Mouse (Mus musculus) CH12.LX (cell line): Measurements from ENCODE around the gene Stmnd1. TPM values are rescaled to one million over a fixed set of nuclear protein-coding genes. Genes with fewer than 3 reads are reported as not detected.

Experiments used
- DNase-seq: peaks from one replicate; pipeline ENCODE4 v3.0.0-alpha.2; 2013; ENCODE audit errors: extremely low read depth
- H3K27ac ChIP-seq: 2 replicates; pipeline ENCODE4 v1.5.1; 2012; ENCODE audit warnings: low read depth, mild to moderate bottlenecking, control low read depth, moderate library complexity; ENCODE audit not compliant: insufficient read depth
- H3K27me3 ChIP-seq: replicated peaks from 2 replicates; pipeline ENCODE3; 2012; ENCODE audit warnings: inconsistent platforms
- H3K36me3 ChIP-seq, 2 experiments: replicated peaks in 1 of 2; 2 replicates each; pipeline versions ENCODE3 to v1.6.1; 2012; ENCODE audit warnings: inconsistent platforms in 1 of 2, low read length in 1 of 2, mild to moderate bottlenecking in 1 of 2, mixed read lengths in 1 of 2, moderate library complexity in 1 of 2; ENCODE audit not compliant: control insufficient read depth in 1 of 2, insufficient read depth in 1 of 2
- H3K4me1 ChIP-seq, 2 experiments: 2 replicates each; pipeline ENCODE4 v1.6.1; 2012; ENCODE audit warnings: inconsistent platforms in 1 of 2, moderate library complexity in 1 of 2; ENCODE audit not compliant: insufficient read depth in 2 of 2, control insufficient read depth in 1 of 2
- H3K4me2 ChIP-seq: 2 replicates; pipeline ENCODE4 v1.6.1; 2012; ENCODE audit warnings: low read depth, mild to moderate bottlenecking, control low read depth; ENCODE audit not compliant: poor library complexity, insufficient read depth, severe bottlenecking
- H3K4me3 ChIP-seq, 3 experiments: fragments of 150-350 bp in 1 of 3; sonication (generic) in 1 of 3; replicated peaks in 1 of 3; 2 replicates each; pipeline versions ENCODE3 to v1.5.1; 2011 to 2012; ENCODE audit warnings: low read depth in 2 of 3, low read length in 2 of 3, mild to moderate bottlenecking in 2 of 3, moderate library complexity in 2 of 3, control low read depth in 1 of 3, improper control_type of control experiment in 1 of 3, inconsistent platforms in 1 of 3, mixed read lengths in 1 of 3; ENCODE audit not compliant: poor library complexity in 1 of 3
- H3K79me2 ChIP-seq: replicated peaks from 2 replicates; pipeline ENCODE4 v1.6.1; 2012; ENCODE audit warnings: mild to moderate bottlenecking, moderate library complexity; ENCODE audit not compliant: control insufficient read depth, poor library complexity, insufficient read depth, severe bottlenecking; ENCODE audit errors: extremely low read depth
- H3K9ac ChIP-seq: 2 replicates; pipeline ENCODE4 v1.6.1; 2012; ENCODE audit warnings: low read depth, mild to moderate bottlenecking, control low read depth, moderate library complexity; ENCODE audit not compliant: insufficient read depth
- H3K9me3 ChIP-seq: replicated peaks from 2 replicates; pipeline ENCODE3; 2012; ENCODE audit warnings: low read length, inconsistent platforms, mixed read lengths
- BHLHE40 ChIP-seq: IDR thresholded peaks from 2 replicates; pipeline ENCODE4 v1.6.1; 2011; ENCODE audit warnings: mild to moderate bottlenecking, low read depth, low read length, improper control_type of control experiment
- CHD1 ChIP-seq: IDR thresholded peaks from 2 replicates; pipeline ENCODE4 v1.6.1; 2012; ENCODE audit warnings: low read depth, low read length, improper control_type of control experiment, inconsistent platforms
- CTCF ChIP-seq, 2 experiments: IDR thresholded peaks in 1 of 2; conservative IDR thresholded peaks in 1 of 2; 2 replicates each; pipeline ENCODE4 v1.5.1; 2011 to 2012; ENCODE audit warnings: low read depth in 2 of 2, low read length in 2 of 2, improper control_type of control experiment in 1 of 2, inconsistent platforms in 1 of 2, mild to moderate bottlenecking in 1 of 2, moderate library complexity in 1 of 2
- ELF1 ChIP-seq: IDR thresholded peaks from 2 replicates; pipeline ENCODE4 v1.6.1; 2014; ENCODE audit warnings: low read depth, mild to moderate bottlenecking, inconsistent platforms, low read length, improper control_type of control experiment
- EP300 ChIP-seq: IDR thresholded peaks from 2 replicates; pipeline ENCODE4 v1.6.1; 2011; ENCODE audit warnings: low read length, improper control_type of control experiment
- IRF4 ChIP-seq: IDR thresholded peaks from 2 replicates; pipeline ENCODE4 v1.6.1; 2014; ENCODE audit warnings: low read depth, mild to moderate bottlenecking, inconsistent platforms, low read length, improper control_type of control experiment
- MAFK ChIP-seq: IDR thresholded peaks from 2 replicates; pipeline ENCODE4 v1.6.1; 2011; ENCODE audit warnings: low read length, improper control_type of control experiment; ENCODE audit not compliant: insufficient replicate concordance
- MAX ChIP-seq: IDR thresholded peaks from 2 replicates; pipeline ENCODE4 v1.6.1; 2011; ENCODE audit warnings: low read length, improper control_type of control experiment
- MAZ ChIP-seq: IDR thresholded peaks from 2 replicates; pipeline ENCODE4 v1.6.1; 2012; ENCODE audit warnings: low read depth, mild to moderate bottlenecking, inconsistent platforms, low read length, improper control_type of control experiment, moderate library complexity
- MXI1 ChIP-seq: IDR thresholded peaks from 2 replicates; pipeline ENCODE4 v1.6.1; 2011; ENCODE audit warnings: mild to moderate bottlenecking, low read depth, low read length, improper control_type of control experiment
- NELFE ChIP-seq: IDR thresholded peaks from 2 replicates; pipeline ENCODE4 v1.6.1; 2011; ENCODE audit warnings: low read depth, low read length, improper control_type of control experiment
- NRF1 ChIP-seq: IDR thresholded peaks from 2 replicates; pipeline ENCODE4 v1.6.1; 2014; ENCODE audit warnings: low read depth, mild to moderate bottlenecking, inconsistent platforms, low read length, improper control_type of control experiment, moderate library complexity
- PAX5 ChIP-seq: IDR thresholded peaks from 2 replicates; pipeline ENCODE4 v1.6.1; 2012; ENCODE audit warnings: low read length, inconsistent platforms, mixed read lengths
- RCOR1 ChIP-seq: conservative IDR thresholded peaks from 2 replicates; pipeline ENCODE4 v1.6.1; 2012; ENCODE audit warnings: low read depth, mild to moderate bottlenecking, inconsistent platforms, low read length, improper control_type of control experiment
- SIN3A ChIP-seq: IDR thresholded peaks from 2 replicates; pipeline ENCODE4 v1.6.1; 2012; ENCODE audit warnings: low read length, improper control_type of control experiment, inconsistent platforms
- SMC3 ChIP-seq: IDR thresholded peaks from 2 replicates; pipeline ENCODE4 v1.6.1; 2011; ENCODE audit warnings: low read depth, low read length, improper control_type of control experiment
- TCF12 ChIP-seq: IDR thresholded peaks from 2 replicates; pipeline ENCODE4 v1.6.1; 2014; ENCODE audit warnings: low read depth, mild to moderate bottlenecking, inconsistent platforms, low read length, improper control_type of control experiment
- UBTF ChIP-seq: IDR thresholded peaks from 2 replicates; pipeline ENCODE4 v1.6.1; 2012; ENCODE audit warnings: low read depth, mild to moderate bottlenecking, inconsistent platforms, low read length, improper control_type of control experiment, moderate library complexity
- USF1 ChIP-seq: IDR thresholded peaks from 2 replicates; pipeline ENCODE4 v1.6.1; 2014; ENCODE audit warnings: low read depth, mild to moderate bottlenecking, inconsistent platforms, low read length, improper control_type of control experiment
- ZNF384 ChIP-seq: IDR thresholded peaks from 2 replicates; pipeline ENCODE4 v1.6.1; 2012; ENCODE audit warnings: low read depth, low read length, improper control_type of control experiment, inconsistent platforms
- dilution Hi-C: fragments of 300-500 bp; cut with MboI; formaldehyde crosslinking; loops from 2 replicates; pipeline ENCODE4 v1.14.3; 2020; ENCODE audit warnings: low sequenced_read_pairs; ENCODE audit not compliant: extremely low pct_unique_long_range_greater_than_20kb, extremely low pct_ligation_motif_present
- in situ Hi-C: fragments of 300-500 bp; cut with MboI; formaldehyde crosslinking; loops from 3 replicates; pipeline ENCODE4 v1.14.3; 2019; ENCODE audit warnings: low sequenced_read_pairs, low pct_ligation_motif_present, low pct_unique_long_range_greater_than_20kb, mixed read lengths
- polyA plus RNA-seq: library from polyadenylated mRNA; unstranded; fragments of >175 nt; gene quantifications from 2 replicates; pipeline ENCODE4 v1.2.1, GENCODE M21; 2012; ENCODE audit warnings: low read depth; ENCODE audit not compliant: insufficient read length
- total RNA-seq, 2 experiments: library from RNA; depleted of rRNA; stranded (reverse); fragments of 300-350 nt in 1 of 2; fragments of >200 nt in 1 of 2; gene quantifications; 2 replicates each; pipeline ENCODE4 v1.2.3; 2012 to 2014

Stmnd1 gene
- total and polyA plus RNA-seq, 3 experiments = not detected

DNA sequence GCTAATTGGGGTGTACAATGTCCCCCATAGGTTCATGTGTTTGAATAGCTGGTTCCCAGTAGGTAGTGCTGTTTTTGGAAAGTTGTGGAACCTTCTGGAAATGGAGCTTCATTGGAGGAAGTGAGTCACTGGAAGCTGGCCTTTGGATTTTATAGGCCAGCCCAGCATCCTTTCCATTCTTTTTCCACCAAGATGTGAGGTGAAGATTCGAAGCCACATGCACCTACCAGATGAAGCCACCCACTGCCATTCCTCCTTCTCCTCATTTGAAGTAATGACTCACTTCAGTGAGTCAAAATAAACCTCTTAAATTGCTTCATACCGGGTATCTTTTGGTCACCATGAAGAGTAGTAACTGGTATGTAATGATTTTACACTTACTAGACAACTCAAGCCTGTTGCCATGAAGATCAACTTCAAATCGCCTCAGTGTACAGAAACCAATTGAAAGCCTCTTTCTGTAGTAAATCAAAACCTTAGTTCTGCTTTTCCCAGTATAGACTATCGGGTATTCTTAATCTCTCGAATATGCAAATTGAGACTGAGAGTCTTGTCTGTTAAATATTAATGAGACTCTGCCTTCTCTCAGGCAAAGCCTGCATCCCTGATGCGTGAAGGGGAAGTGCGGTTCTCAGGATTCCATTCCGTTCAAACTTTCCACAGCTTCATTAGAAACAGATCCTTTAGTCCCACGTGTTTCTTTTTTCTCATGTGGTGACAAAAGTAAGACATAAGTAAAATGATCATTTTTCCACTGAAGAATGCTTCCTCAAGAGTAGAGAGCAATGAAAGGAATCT lies 31.9 kb upstream of the Stmnd1 start:
- dilution Hi-C loops (no loop called here), in situ Hi-C loops (no loop called here)
- Histone ChIP-seq H3K4me2 (no peak overlapping the region), H3K9ac (no peak overlapping the region), H3K9me3 (no peaks in the 10 kb centered on the region), H3K27ac (no peak overlapping the region), H3K4me1 (peaks cover 4 to 31% of the 10 kb centered on the region in 2 experiments), H3K27me3 (no peaks in the 10 kb centered on the region), H3K79me2 (no peaks in the 10 kb centered on the region), H3K36me3 (no peaks in the 10 kb centered on the region), H3K4me3 (no peak overlapping the region)
- DNase-seq = peak; percentile 40
- no peak for TF ChIP-seq NELFE
- TF ChIP-seq UBTF = no peak
- TF ChIP-seq PAX5 = no peak
- no peak for TF ChIP-seq BHLHE40
- TF ChIP-seq CTCF (conservative IDR thresholded peaks at IDR 0.05 in 1 of 2, IDR thresholded peaks at IDR 0.05 in 1 of 2; ENCODE audit: low read depth in 2 of 2, low read length in 2 of 2) = no peak
- no peak for TF ChIP-seq USF1
- no peak for TF ChIP-seq SIN3A
- TF ChIP-seq MAZ = no peak
- no peak for TF ChIP-seq ELF1
- no peak for TF ChIP-seq MAFK
- TF ChIP-seq MXI1 = no peak
- TF ChIP-seq RCOR1 = no peak
- TF ChIP-seq SMC3 = no peak
- no peak for TF ChIP-seq EP300

DNA sequence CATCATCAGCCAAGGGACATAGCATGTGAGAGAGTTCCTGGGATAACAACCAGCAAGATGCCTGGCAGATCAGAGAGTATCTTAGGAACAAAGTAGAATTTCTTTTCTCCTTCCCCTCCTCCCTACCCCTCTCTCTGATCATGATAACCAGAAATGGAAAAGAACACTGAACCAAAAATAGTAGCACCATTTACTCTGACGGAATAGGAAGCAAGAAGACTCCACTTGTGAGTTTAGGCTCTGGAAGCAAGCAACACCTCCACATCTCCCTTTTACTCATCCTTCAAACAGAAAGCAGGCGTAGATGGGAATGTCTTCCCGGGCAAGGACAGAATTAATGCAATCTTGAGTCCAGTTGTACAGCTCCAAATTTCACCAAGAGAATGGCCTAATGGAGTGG lies 19.8 kb upstream of the Stmnd1 start:
- no peak for TF ChIP-seq CHD1
- TF ChIP-seq MAFK = no peak
- no peak for TF ChIP-seq ZNF384
- TF ChIP-seq IRF4 = no peak
- no peak for TF ChIP-seq MAX
- TF ChIP-seq UBTF = no peak
- no peak for TF ChIP-seq TCF12
- TF ChIP-seq NRF1 = no peak
- TF ChIP-seq EP300 = no peak
- no peak for TF ChIP-seq NELFE
- TF ChIP-seq BHLHE40 = no peak
- no peak for TF ChIP-seq USF1
- TF ChIP-seq, all 38 proteins: peak for 0
- no peaks in the 10 kb centered on the region for H3K79me2 ChIP-seq

More for the DNA sequence above, 19.8 kb upstream of the Stmnd1 start:
- no peak overlapping the region for H3K9ac ChIP-seq
- H3K9me3 ChIP-seq = no peaks in the 10 kb centered on the region
- H3K27me3 ChIP-seq = no peaks in the 10 kb centered on the region
- in situ Hi-C loops (loop anchor here (10.0 kb wide), 2 partner anchors 269 to 709 kb away; no protein-coding TSS in a partner anchor), dilution Hi-C loops (no loop called here)
- H3K4me2 ChIP-seq = no peak overlapping the region
- no peaks in the 10 kb centered on the region for H3K4me1 ChIP-seq
- H3K4me3 ChIP-seq = no peak overlapping the region
- no peak overlapping the region for H3K27ac ChIP-seq
- DNase-seq = no peak
- no peaks in the 10 kb centered on the region for H3K36me3 ChIP-seq
